In genomic region chr3:117788800-117789693, GRCm38 (mm10) we compare ENCODE assay signal across 7 mouse cellular contexts.
DNase-seq lines count a peak whose midpoint lies in the region; ATAC-seq and TF ChIP-seq lines count a peak whose summit lies in the region.

No protein-coding gene starts in this region.

- ATAC-seq in midbrain, postnatal 0 days (ENCODE audit: low FRiP score): peak; percentile 83
- no peak for ATAC-seq in granulocyte monocyte progenitor cell, adult 5-6 weeks (replicated peaks; ENCODE audit: poor library complexity, severe bottlenecking)

- no peak overlapping the region for H3K27ac ChIP-seq in hindbrain, embryonic 10.5 days
- H3K27ac ChIP-seq in midbrain, postnatal 0 days (ENCODE audit: low read depth, low read length): no peak overlapping the region

- H3K9ac ChIP-seq in midbrain, postnatal 0 days (replicated peaks; ENCODE audit: low read length, poor library complexity, severe bottlenecking): no peak overlapping the region

- no peak overlapping the region for H3K4me3 ChIP-seq in hindbrain, embryonic 10.5 days
- H3K4me3 ChIP-seq in midbrain, postnatal 0 days (ENCODE audit: low read depth, low read length): no peak overlapping the region

- H3K4me1 ChIP-seq in hindbrain, embryonic 10.5 days (replicated peaks): peaks cover 4% of the 10 kb centered on the region; the same call in 1 of the 2 replicates
- H3K4me1 ChIP-seq in midbrain, postnatal 0 days (ENCODE audit: insufficient read depth, low read length): no peaks in the 10 kb centered on the region; the same call in 1 of the 2 replicates

- no peak overlapping the region for H3K4me2 ChIP-seq in midbrain, postnatal 0 days (ENCODE audit: low read depth, low read length, poor library complexity, severe bottlenecking)

- H3K36me3 ChIP-seq in hindbrain, embryonic 10.5 days: no peaks in the 10 kb centered on the region
- H3K36me3 ChIP-seq in midbrain, postnatal 0 days (ENCODE audit: insufficient read depth, low read length): no peaks in the 10 kb centered on the region

- DNase-seq in MN1 (ENCODE audit: low spot score) (peak; percentile 43), ZHBTc4 (ENCODE audit: low read depth, low spot score) (peak; percentile 39)
- DNase-seq in hindbrain, embryonic 10.5 days (ENCODE audit: low spot score): peak; percentile 20
- DNase-seq in layer of hippocampus, postnatal 14 days (ENCODE audit: low spot score in 2 of 2): peak; percentile 57 to 85
- peak; percentile 90 for DNase-seq in midbrain, postnatal 0 days (ENCODE audit: low spot score)
- DNase-seq in yolk sac, embryonic 10.5 days (ENCODE audit: low spot score): no peak

- 73% methylated on average over 14 of the region's 14 CpGs for WGBS in hindbrain, embryonic 10.5 days
- 56% methylated on average over 14 of the region's 14 CpGs for WGBS in midbrain, postnatal 0 days

- TF ChIP-seq CTCF in midbrain, postnatal 0 days (IDR thresholded peaks at IDR 0.05): peak; percentile 78

- H3K27me3 ChIP-seq in hindbrain, embryonic 10.5 days (ENCODE audit: insufficient read depth, poor library complexity, severe bottlenecking): no peaks in the 10 kb centered on the region
- H3K27me3 ChIP-seq in midbrain, postnatal 0 days (ENCODE audit: insufficient read depth, low read length): no peaks in the 10 kb centered on the region

- H3K9me3 ChIP-seq in hindbrain, embryonic 10.5 days: no peaks in the 10 kb centered on the region
- no peaks in the 10 kb centered on the region for H3K9me3 ChIP-seq in midbrain, postnatal 0 days (ENCODE audit: low read length)
